Mouse (Mus musculus): ENCODE results near the gene Wscd2.

- TF ChIP-seq CTCF (IDR thresholded peaks at IDR 0.05; ENCODE audit: low read depth): no peak
- TF ChIP-seq EP300 (IDR thresholded peaks at IDR 0.05; ENCODE audit: low read depth): no peak
Measured at GRCm38 (mm10) chr5:113554095-113554494, 64.0 kb downstream of the Wscd2 start.
